Mouse (Mus musculus) lung, postnatal 0 days (tissue): ENCODE data around the gene Oca2. TPM values are rescaled to one million over a fixed set of nuclear protein-coding genes. Genes with fewer than 3 reads are reported as not detected.

ENCODE experiments used
- ATAC-seq: fragments of 200-750 bp; cut with Nextera tagmentation; 2 replicates; pipeline ENCODE4 v1.8.0; 2017; ENCODE audit warnings: moderate library complexity
- DNase-seq: peaks from one replicate; pipeline ENCODE4 v3.0.0-alpha.2; 2016; ENCODE audit warnings: low spot score
- H3K27ac ChIP-seq: fragments of 300-500 bp; sonication (generic); 2 replicates; pipeline ENCODE4 v1.5.1; 2014; ENCODE audit warnings: antibody characterized with exemption, mild to moderate bottlenecking, low read length, mixed read lengths
- H3K27me3 ChIP-seq: fragments of 300-500 bp; sonication (generic); replicated peaks from 2 replicates; pipeline ENCODE4 v1.6.1; 2014; ENCODE audit warnings: low read length, mixed read lengths; ENCODE audit not compliant: insufficient read depth
- H3K36me3 ChIP-seq: fragments of 300-500 bp; sonication (generic); 2 replicates; pipeline ENCODE4 v1.6.1; 2014; ENCODE audit warnings: low read length, mixed read lengths; ENCODE audit not compliant: insufficient read depth
- H3K4me1 ChIP-seq: fragments of 300-500 bp; sonication (generic); 2 replicates; pipeline ENCODE4 v1.6.1; 2014; ENCODE audit warnings: antibody characterized with exemption, low read depth, low read length, mixed read lengths; ENCODE audit not compliant: insufficient read depth
- H3K4me2 ChIP-seq: fragments of 300-500 bp; sonication (generic); replicated peaks from 2 replicates; pipeline ENCODE4 v1.6.1; 2014; ENCODE audit warnings: low read depth, mild to moderate bottlenecking, low read length, moderate library complexity, mixed read lengths
- H3K4me3 ChIP-seq: fragments of 300-500 bp; sonication (generic); 2 replicates; pipeline ENCODE4 v1.5.1; 2014; ENCODE audit warnings: low read depth, low read length
- H3K9ac ChIP-seq: fragments of 300-500 bp; sonication (generic); replicated peaks from 2 replicates; pipeline ENCODE4 v1.6.1; 2014; ENCODE audit warnings: low read depth, mild to moderate bottlenecking
- H3K9me3 ChIP-seq: fragments of 300-500 bp; sonication (generic); 2 replicates; pipeline ENCODE4 v1.6.1; 2016; ENCODE audit warnings: low read length, mixed read lengths
- CTCF ChIP-seq: IDR thresholded peaks from 2 replicates; pipeline ENCODE4 v1.5.1; 2016; ENCODE audit warnings: antibody characterized with exemption, mild to moderate bottlenecking
- EP300 ChIP-seq: IDR thresholded peaks from 2 replicates; pipeline ENCODE4 v1.6.1; 2016; ENCODE audit warnings: antibody characterized with exemption, mild to moderate bottlenecking, control low read depth
- WGBS: fragments of 180-500 bp; shearing (Covaris S2); extraction: QIAGEN DNeasy Blood & Tissue Kit; methylation state at CpG from one replicate; pipeline ENCODE4 v1.1.7; 2014; 5-methylcytosine and 5-hydroxymethylcytosine counted together
- polyA plus RNA-seq: library from polyadenylated mRNA; unstranded; fragments of >200 nt; fragmentation: Nextera tagmentation; extraction: Ambion mirVana; gene quantifications from 2 replicates; pipeline ENCODE4 v1.2.1, GENCODE M21; 2015

The Oca2 gene
- polyA plus RNA-seq, 1 experiment from 2014 or later, result not detected

DNA sequence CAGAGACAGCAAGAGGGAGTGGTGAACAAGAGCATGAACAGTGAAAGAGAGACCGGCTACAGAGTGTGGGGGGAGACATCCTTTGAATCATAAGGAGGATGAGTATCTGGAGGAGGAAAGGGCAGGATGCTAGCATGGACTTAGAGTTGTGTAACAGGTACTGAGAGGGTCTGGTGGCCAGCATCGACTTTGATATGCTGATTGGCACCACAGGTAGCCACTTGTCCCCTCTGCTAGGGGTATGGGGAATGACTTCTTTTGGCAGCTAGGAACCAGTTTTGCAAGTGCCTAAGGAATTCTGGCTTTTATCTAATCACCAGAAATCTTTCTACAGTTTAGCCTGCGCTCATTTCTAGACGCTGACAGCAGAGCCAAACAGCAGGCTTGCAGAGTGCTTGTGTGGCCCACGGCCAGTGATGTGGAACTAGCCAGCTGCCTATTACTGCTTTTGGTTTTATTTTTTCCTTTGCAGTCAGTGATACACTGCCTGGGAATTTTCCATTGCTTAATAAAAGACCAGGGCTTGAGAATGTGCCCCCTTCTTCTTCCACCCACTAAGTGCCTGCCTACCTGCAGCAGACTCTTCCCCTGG lies 179.8 kb downstream of the Oca2 start:
- no peak for TF ChIP-seq CTCF
- no peak for TF ChIP-seq EP300
- H3K4me3 ChIP-seq, result no peak overlapping the region
- no peak overlapping the region for H3K9ac ChIP-seq
- no peak for DNase-seq
- WGBS, result 19% methylated on average over 5 of the region's 5 CpGs
- H3K4me1 ChIP-seq, result no peaks in the 10 kb centered on the region
- no peaks in the 10 kb centered on the region for H3K27me3 ChIP-seq
- no peak for ATAC-seq
- no peak overlapping the region for H3K27ac ChIP-seq
- H3K9me3 ChIP-seq, result no peaks in the 10 kb centered on the region
- no peak overlapping the region for H3K4me2 ChIP-seq
- no peaks in the 10 kb centered on the region for H3K36me3 ChIP-seq

DNA sequence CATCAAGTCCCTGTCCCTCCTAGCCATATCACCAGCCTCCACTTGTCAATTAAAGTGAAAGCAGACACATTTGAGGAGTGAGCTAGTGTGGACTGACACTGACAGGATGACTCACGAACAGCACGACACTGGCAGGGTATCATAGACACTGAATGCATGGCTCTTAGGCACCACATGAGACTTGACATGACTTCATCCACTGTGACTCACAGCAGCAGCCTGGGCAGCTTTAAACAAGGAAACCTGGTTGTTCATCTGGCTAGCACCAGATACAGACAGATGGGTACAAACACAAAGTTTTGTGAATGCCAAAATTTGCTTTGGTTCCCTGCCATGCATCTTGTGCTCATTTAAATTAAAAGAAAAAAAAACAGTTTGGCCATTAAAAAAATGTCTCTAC lies 182.4 kb downstream of the Oca2 start:
- DNase-seq (no peak), ATAC-seq (no peak)
- WGBS, result 55% methylated on average over 2 of the region's 2 CpGs
- no peak overlapping the region for H3K4me3 ChIP-seq
- no peaks in the 10 kb centered on the region for H3K27me3 ChIP-seq
- no peaks in the 10 kb centered on the region for H3K4me1 ChIP-seq
- H3K4me2 ChIP-seq, result no peak overlapping the region
- H3K9ac ChIP-seq, result no peak overlapping the region
- H3K36me3 ChIP-seq, result no peaks in the 10 kb centered on the region
- no peaks in the 10 kb centered on the region for H3K9me3 ChIP-seq
- H3K27ac ChIP-seq, result no peak overlapping the region
- TF ChIP-seq CTCF (no peak), EP300 (no peak)

DNA sequence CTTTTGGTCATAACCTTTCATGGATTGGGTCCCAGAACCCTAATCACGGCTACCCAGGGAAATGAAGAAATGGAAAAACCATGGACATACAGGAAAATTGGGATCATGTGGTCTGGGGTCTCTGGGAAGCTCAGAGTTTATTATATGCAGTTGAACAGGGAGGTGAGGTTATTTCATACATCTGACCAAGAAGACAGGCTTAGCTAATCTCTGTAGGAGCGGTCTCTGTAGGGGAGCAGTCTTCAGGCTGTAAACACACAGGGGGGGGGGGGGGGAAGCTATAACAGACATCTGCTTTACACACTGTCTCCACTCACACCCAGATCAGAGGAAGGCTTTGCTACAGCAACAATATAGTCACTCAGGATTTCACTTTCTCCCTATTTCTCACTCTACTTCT lies 184.0 kb downstream of the Oca2 start:
- WGBS, result 70% methylated on average over 2 of the region's 2 CpGs
- no peak overlapping the region for H3K9ac ChIP-seq
- H3K4me1 ChIP-seq, result no peaks in the 10 kb centered on the region
- H3K4me3 ChIP-seq, result no peak overlapping the region
- no peak overlapping the region for H3K27ac ChIP-seq
- TF ChIP-seq CTCF (no peak), EP300 (no peak)
- ATAC-seq (no peak), DNase-seq (no peak)
- H3K36me3 ChIP-seq, result no peaks in the 10 kb centered on the region
- no peaks in the 10 kb centered on the region for H3K27me3 ChIP-seq
- no peaks in the 10 kb centered on the region for H3K9me3 ChIP-seq
- no peak overlapping the region for H3K4me2 ChIP-seq

DNA sequence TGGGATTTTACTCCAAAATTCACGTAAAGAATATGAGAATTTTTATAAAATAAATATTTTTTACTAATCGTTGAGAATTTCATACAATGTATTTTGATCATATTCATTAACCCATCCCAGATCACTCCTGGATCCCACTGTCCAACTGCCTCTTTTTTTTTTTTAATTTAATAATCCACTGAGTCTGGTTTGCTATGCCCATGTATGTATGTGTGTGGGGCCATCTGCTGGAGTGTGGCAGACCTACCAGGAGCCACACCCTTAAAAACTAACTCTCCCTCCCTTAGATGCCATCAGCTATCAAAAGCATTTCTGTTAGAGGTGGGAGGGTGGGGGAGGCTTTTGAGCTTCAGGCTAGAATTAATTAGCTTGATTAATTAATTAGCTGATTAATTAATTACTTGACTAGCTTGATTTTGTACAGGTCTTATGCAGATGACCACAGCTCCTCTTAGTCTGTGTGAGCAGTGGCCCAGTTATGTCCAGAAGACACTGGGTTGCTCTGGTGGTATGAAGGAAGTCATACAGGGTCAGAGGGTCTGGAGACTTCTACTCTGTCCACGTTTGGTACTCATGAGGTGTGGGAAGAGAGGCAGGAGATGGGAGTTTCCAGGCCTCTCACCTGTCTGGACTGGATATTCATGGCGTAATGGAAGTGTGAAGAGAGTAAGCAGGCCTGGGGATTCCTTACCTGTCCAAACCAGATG lies 221.4 kb downstream of the Oca2 start:
- Histone ChIP-seq H3K9me3 (no peaks in the 10 kb centered on the region), H3K27me3 (no peaks in the 10 kb centered on the region), H3K9ac (no peak overlapping the region), H3K36me3 (no peaks in the 10 kb centered on the region), H3K4me1 (no peaks in the 10 kb centered on the region), H3K4me2 (no peak overlapping the region), H3K4me3 (no peak overlapping the region), H3K27ac (no peak overlapping the region)
- no peak for TF ChIP-seq EP300
- peak; percentile 23; the same call in 1 of the 2 replicates for TF ChIP-seq CTCF
- WGBS, result 60% methylated on average over 4 of the region's 4 CpGs
- no peak for ATAC-seq
- no peak for DNase-seq

DNA sequence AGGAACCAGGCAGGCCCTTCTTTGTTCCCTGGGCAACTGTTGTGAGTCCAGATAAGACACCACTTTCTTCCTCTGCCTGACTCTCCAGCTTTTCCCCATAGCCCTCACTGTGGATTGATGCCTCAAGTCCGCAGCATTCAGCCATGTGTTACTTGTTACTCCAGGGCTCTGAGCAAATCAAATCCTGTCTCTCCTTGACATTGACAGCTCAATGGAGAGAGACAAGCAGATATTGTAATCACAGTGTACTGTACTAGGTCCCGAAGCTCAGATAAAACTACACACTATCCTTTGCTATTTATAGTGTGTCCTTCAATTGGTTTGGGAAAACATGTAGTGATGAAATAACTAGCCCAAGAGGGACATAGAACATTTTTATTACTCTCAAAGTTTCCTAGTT lies 258.7 kb downstream of the Oca2 start:
- Histone ChIP-seq H3K4me3 (no peak overlapping the region), H3K9me3 (no peaks in the 10 kb centered on the region), H3K9ac (no peak overlapping the region), H3K4me2 (no peak overlapping the region), H3K27ac (no peak overlapping the region), H3K27me3 (no peaks in the 10 kb centered on the region), H3K36me3 (no peaks in the 10 kb centered on the region), H3K4me1 (no peaks in the 10 kb centered on the region)
- TF ChIP-seq CTCF (no peak), EP300 (no peak)
- WGBS, result 56% methylated on average over 2 of the region's 2 CpGs
- ATAC-seq, result no peak
- DNase-seq, result no peak

DNA sequence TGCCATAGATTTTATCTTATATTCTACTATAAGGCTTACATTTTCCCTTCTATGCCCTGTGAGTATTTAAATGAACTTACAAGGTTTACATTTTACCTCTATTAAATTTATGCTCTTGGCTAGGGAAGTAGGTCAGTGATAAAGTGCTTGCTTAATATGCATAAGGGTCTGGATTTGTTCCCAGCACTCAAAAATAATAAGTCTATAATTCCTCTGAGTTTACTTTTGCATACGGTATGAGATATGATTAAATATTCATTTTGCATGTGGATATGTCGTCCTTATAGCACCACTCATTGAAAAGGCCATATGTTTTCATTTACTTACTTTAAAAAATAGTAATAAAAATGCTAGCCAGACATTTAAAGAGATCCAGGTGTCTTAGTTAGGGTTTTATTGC lies 259.8 kb downstream of the Oca2 start:
- H3K9ac ChIP-seq, result no peak overlapping the region
- WGBS, result 64% methylated on average over 2 of the region's 2 CpGs
- H3K27me3 ChIP-seq, result no peaks in the 10 kb centered on the region
- H3K4me2 ChIP-seq, result no peak overlapping the region
- no peaks in the 10 kb centered on the region for H3K9me3 ChIP-seq
- H3K27ac ChIP-seq, result no peak overlapping the region
- DNase-seq (no peak), ATAC-seq (no peak)
- TF ChIP-seq EP300, result no peak
- TF ChIP-seq CTCF, result no peak
- no peaks in the 10 kb centered on the region for H3K4me1 ChIP-seq
- no peaks in the 10 kb centered on the region for H3K36me3 ChIP-seq
- H3K4me3 ChIP-seq, result no peak overlapping the region
